Mouse (Mus musculus): Measurements from ENCODE around the gene Crls1. TPM values are rescaled to one million over a fixed set of nuclear protein-coding genes. Genes with fewer than 3 reads are reported as not detected.

Crls1 gene
- 10 to 100 TPM; 24.6 to 28.4 TPM for total RNA-seq (2021)

DNA sequence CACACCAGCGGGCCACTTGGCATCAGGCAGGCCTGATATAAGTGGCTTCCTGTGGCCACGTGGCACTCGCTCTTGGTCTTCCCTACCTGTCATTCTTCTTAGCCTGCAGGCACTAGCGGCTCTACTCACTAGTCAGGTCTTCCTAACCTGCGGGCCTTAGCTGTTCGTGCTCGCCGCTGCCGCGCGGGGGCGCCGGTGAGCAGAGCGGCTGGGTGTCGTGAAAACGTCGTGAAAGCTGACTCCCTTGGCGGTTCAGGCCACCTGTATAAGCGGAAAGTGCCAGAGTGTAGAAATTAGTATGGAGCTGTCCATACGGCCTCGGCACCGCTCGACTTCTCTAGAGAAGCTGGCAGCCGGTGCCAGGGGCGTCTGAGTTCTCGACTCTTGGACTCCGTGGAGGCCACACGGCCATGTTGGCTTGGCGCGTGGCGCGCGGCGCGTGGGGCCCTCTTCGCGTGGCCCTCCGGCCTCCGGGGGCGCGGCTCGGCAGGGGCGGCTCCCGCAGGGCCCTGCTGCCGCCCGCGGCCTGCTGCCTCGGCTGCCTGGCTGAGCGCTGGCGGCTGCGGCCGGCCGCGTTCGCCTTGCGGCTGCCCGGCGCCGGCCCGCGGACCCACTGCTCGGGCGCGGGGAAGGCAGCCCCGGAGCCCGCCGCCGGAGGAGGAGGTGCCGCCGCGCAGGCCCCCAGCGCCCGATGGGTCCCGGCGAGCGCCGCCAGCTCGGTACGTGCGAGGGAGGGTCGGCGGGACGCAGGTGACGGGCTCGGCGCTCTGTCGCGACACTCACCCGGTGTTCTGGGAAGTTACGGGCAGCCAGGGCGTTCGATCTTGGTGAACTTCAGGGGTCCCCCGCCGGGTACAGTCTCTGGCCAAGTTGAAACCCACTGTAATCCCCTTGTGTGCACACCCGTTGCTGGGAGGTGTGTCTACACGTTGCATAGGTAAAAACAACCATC lies at the start of gene Crls1:
Gene Crls1 (plus strand): TSS at position 260 of the 952 bp plus-strand sequence.
- intact Hi-C loops (cut with DNase I), result no loop called here

DNA sequence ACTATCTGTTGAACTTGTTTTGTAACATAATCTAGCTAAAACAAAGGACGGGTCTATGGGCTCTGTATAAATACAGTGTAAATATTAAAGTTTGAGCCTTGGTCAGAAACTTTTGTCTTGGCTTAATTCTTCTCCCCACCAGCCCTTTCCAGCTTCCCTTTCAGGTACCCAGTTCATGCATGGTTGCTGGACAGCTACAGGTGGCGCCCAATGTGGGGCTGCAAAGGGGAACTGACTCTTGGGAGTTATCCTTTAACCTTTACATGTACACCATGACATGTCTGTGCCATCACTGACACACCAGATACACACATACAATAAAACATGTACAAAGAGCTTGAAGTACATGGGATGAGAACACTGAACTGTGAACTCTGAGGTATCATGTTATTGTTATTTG lies 43.5 kb upstream of the Crls1 start:
- intact Hi-C loops (cut with DNase I), result loop anchor here (10.0 kb wide), 1 partner anchor 268 kb away; no protein-coding TSS in a partner anchor
- DNase-seq, result no peak

More for the DNA sequence above, at the start of gene Crls1:
- peak; percentile 91 for DNase-seq

DNA sequence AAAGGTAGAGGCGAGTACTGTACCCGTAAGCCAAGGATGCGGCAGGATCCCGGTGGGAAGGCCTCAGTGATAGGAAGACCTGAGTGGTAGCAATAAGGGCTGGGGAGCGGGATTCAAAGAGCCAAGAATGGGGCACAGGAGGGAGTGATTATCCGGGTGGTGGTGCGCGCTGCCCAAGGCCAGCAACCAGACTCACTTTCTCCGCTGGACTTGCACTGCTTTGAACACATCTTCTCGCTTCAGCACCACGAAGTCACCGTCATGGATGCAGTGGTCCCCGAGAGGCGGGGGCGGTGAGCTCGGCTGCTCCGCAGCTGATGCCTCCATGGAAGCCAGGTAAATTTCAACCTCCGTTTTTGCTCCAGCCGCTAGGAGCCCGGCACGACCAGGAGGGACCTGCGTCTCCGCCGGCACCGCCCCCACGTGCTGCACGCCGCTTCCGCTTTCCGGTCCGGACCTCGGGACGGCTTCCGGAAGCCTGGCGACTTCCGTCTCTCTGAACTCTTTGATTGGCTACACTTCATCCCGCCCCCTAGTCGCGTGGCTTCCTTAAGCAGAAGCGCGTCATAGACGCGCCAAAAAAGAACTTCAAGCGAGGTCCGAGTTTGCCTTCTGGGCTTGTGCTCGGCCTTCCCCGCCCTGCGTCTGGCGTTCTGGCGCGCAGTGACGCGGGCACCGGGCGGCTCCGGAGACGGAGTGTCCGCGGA lies 30.7 kb upstream of the Crls1 start, which contains the start of the genes Trmt6 and Mcm8:
Gene Trmt6 (minus strand): TSS at position 448 of the 707 bp plus-strand sequence.
Gene Mcm8 (plus strand): TSS at position 534 of the 707 bp plus-strand sequence.
- intact Hi-C loops (cut with DNase I), result no loop called here
- peak; percentile 94 for DNase-seq

DNA sequence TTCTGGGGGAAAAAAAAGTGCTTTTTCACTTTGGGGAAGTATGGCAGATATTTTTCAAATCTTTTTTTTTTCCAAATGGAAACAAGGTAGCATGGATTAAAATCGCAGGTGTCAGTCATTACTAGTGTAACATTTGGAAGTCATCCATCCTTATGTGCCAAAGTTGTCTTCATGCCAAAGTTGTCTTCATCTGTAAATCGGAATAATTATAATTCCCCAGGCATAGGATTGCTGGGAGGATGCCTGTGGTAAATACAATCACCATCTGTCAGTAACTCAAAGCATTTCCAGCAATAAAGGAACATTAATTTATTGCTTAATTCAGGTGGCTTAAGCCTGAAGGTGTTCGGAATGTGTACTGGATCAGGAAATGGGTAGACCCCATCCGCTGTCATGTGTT lies 5.4 kb upstream of the Crls1 start:
- intact Hi-C loops (cut with DNase I), result no loop called here
- no peak for DNase-seq

DNA sequence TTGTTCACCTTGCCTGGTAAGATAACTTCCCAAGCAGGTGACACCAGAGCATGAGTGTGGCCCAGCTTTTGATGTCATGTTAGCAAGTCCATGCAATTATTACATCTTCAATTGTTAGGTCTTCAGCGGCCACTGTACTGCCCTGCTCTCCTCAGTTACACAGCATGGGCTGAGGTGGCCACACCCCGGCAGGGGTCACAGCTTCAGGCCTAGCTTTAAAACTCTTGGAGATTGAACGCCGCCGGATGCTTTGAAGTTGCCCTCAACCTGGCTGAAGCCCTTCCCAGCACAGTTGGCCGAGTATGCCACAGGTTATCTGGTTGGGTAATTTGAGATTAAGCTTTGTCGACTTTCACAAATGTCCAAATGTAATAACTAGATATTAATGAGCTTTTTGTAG lies 1.1 kb downstream of the Crls1 start:
- no peak for DNase-seq
- intact Hi-C loops (cut with DNase I), result no loop called here

DNA sequence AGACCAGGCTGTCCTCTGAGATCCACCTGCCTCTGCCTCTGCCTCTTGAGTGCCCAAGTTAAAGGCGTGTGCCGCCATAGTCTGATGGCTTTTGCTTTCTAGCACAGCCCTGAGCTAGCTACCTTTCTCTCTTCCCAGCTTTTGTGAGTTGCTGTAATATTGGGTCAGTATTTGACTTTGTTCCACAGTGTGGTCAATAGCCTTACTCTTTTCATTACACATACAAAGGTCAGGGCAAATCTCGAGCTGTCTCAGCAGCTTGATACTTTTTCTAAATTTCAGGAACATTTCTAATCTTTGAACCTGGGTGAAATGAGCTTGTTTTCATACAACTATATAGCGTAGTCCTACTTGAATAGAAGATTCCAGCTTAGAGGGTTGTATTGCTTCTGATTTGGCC lies 1.9 kb downstream of the Crls1 start:
- DNase-seq, result no peak
- intact Hi-C loops (cut with DNase I), result no loop called here

DNA sequence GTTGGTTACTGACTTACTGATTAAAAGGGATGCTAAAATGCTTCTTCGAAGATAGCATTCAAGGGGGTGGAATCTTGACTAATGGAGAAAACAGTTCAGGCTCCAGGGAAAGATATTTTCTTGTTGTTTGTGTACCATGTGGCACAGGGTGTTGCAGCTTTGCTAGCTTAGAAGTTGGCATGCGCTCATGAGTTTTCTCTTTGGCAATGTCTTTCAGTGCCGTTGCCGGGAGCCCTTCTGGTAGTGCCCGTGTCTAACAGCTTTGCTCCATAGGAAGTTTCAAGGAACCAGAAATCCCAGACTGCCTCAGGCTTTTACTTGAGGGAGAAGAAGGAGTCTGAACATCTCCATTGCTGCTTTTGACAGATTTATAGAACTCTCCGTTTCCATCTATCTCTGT lies 2.7 kb downstream of the Crls1 start:
- DNase-seq, result peak; percentile 11
- intact Hi-C loops (cut with DNase I), result no loop called here

DNA sequence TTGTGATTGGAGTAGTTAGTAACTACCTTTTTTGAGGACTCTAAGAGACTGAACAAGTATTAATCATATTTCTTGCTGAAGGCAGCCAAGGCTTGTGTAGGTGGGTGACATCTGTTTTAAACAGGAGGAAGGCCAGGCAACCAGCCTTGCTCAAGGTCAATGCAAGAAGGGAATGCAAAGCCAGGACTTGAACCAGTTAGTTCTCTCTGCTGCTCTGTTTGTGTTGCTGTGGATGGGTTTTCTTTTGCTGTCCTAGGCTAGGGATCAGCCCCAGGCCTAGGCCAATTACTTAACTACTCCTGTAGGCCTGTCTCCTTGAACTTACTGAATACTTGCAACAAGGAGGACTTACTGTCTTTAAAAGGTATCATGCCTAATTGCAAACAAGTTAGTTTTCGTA lies 6.6 kb downstream of the Crls1 start:
- intact Hi-C loops (cut with DNase I), result no loop called here
- no peak for DNase-seq

DNA sequence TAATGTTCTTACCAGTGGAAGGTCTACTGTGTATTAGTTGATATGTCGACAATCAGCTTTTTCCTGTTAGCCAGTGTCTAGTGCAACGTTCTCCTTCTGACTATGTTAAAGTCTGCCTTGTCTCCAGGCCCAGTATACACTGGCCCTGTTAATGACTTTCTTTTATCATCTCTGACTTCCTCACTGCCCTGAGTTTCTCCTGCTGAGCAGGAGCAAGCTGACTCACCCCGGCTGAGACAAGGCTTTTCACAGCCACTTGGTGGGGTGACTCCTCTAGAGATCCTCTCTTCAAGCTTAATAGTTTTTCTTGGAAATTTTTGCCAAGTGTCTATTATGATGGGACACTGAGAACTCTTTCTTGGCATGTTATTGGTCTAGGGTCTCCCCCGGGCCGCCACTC lies 9.9 kb downstream of the Crls1 start:
- no peak for DNase-seq
- intact Hi-C loops (cut with DNase I), result no loop called here

DNA sequence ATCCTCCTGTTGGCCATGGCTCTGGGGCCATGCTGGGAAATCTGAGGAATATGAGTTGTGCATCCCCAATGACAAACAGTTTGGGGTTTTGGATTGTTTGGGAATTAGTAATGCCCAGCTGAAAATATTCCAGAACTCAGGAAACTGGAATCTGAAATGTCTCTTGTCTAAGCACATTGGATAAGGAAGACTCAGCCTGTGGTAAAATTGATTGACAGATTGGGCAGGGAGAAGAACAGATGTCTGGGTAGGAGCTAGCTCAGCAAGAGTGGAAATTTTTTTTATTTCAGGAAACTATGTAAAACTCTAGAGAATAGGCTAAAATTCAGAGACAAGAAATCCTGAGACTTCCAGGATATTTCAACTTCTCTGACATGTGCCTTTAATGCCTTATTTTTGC lies 14.0 kb downstream of the Crls1 start:
- intact Hi-C loops (cut with DNase I), result no loop called here
- no peak for DNase-seq

DNA sequence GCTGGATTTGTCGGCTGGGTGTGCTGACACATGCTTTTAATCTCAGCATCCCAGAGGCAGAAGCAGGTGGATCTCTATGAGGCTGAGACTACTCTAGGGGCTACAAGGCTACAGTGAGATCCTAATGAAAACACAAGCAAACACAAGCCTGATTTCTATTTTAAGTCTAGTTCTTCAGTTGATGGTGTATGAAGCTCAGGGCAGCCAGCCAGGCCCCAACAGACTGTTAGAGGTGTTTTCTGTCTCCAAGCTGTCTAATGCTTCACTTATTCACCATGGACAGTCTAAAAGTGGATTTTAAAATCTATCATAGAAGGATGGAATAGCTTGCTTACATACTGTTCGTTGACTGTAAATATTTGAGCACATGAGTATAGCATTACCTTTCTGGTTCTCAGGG lies 15.0 kb downstream of the Crls1 start:
- no peak for DNase-seq
- intact Hi-C loops (cut with DNase I), result no loop called here

DNA sequence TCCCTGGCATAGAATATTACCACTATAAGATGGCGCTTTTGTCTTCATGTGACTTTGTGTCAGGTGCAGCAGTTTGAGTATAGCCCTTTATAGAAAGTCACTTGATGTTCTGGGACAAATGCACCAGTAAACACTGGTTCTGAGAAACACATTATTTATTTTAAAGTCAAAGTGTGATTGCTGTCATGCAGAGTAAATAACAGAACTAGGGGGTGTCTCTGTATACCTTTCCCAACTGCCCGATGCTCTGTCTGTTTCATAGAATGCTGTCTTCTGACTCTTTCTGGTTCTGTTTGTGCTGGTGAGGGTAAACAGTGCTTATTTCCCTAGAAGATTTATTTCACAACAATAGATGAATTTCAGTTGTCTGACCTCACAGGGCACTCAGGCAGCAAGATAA lies 16.9 kb downstream of the Crls1 start:
- intact Hi-C loops (cut with DNase I), result no loop called here
- no peak for DNase-seq

DNA sequence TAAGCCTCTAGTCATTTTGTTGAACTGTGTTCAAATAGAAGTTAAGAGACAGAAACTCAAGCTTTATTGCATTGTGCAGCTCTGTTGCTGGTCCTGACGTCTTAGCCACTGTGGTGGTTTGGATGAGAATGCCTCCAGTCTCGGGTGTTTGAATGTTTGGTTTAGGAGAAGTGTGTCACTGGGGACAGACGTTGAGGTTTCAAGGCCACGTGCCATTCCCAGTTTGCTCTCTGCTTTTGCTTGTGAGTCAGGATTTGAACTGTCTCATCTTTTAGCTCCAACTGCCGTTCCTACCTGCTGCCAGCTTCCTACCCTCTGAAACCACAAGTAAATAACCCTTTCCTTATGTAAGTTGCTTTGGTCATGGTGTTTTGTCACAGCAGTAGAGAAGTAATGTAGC lies 21.1 kb downstream of the Crls1 start:
- intact Hi-C loops (cut with DNase I), result no loop called here

DNA sequence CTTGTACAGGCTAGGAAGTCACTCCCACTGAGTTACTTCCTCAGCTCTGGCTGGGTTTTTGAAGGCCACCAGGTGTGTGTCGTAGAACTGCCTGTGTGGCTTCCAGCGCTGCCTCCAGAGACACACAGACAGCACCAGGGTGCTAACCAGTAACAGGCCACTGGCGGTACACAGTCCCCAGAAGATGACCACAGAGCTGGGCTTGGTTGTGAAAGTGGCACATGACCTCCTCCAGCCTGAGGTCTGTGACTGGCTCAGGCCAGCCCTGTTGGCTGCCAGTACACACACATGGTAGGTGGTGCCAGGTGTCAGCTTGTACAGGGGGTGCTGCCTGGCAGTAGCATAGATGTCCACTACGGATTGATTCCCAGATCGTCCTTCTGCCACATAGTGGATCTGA lies 23.2 kb downstream of the Crls1 start:
- DNase-seq, result no peak
- intact Hi-C loops (cut with DNase I), result no loop called here

More for the DNA sequence above, 21.1 kb downstream of the Crls1 start:
- DNase-seq, result no peak

DNA sequence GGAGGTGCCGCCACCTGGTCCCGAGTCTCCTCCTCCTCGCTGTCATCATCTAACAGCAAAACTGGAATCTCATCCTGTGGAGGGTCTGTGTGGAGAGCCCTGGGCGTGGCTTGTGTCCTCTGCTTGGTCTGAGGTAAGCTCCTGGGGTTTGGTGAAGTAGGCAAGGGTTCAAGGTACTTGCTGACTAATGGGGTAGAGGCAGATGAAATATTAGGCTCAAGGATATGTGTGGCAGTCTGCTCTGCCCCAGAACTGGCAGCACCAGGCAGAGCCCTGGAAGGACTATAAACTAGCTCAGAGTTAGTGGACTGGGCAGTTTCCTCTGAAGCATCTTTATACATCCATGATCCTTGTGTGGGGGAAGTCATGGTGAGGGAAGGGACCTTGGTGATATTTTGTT lies 23.8 kb downstream of the Crls1 start:
- no peak for DNase-seq
- intact Hi-C loops (cut with DNase I), result no loop called here

DNA sequence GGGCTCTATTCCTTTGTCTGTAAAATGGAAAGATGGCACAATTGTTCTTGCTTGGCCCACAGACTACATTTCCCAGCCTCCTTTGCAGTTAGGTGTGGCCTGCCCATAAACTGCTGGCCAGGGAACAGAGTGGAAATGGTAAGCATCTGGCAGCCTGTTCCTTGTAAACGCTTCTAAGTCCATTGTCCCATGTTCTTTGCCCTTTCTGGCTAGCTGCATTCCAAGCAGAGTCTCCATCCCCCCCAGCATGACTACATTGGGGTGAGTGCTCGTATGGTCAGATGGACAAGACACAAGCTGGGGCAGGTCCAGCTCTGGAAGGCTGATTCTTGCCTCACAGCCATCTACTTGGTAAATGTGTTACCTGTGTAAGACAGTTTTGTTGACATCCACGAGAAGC lies 25.2 kb downstream of the Crls1 start:
- intact Hi-C loops (cut with DNase I), result no loop called here

DNA sequence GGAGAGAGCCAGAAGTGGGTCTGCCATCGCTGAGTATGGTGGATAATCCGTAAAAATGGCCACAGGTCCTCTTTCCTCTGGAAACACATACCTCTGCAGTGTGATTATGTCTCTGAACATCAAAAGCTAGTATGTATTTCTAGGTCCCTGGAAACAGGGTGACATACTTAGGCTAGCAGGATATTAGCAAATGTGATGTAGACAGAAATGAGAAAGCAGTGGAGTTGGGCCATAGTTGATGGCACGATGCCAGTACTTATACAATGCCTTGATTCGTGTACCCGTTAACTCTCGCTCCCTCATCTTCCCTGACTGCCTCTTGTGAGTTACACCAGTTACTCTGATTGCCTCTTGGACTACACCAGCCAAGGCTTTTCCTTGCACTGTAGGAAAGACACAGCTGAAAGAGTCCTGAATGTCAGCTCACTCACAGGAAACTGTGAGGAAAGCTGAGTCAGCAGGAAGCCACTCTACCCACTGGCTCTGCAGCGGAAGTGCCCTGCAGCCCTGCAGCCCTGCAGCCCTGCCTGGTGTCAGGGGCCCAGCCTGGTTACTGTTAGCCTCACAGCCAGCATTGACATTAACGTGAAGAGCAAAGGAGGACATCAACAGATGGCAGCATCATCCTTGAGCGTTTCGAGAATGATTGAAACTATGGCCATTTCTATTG lies 27.3 kb downstream of the Crls1 start:
- DNase-seq, result no peak
- intact Hi-C loops (cut with DNase I), result no loop called here

More for the DNA sequence above, 25.2 kb downstream of the Crls1 start:
- DNase-seq, result no peak

DNA sequence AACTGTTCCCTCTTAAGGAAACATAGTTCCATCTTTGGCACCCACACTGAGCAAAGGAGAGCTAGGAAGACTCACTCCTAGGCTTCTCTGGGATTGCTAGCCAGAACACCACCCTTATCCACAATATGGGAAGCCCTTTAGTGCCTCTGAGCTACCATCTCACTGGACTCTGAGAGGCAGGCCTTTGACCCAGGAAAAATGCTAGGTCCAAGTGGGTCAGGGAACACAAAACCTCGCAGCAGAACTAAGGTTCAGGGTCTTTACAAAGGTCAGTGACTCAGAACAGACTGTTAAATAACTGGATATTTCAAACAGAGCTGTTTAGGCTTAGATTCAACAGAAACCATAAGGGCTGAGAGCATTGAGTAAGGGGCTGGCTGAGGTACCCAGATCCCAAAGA lies 30.5 kb downstream of the Crls1 start:
- DNase-seq, result no peak

DNA sequence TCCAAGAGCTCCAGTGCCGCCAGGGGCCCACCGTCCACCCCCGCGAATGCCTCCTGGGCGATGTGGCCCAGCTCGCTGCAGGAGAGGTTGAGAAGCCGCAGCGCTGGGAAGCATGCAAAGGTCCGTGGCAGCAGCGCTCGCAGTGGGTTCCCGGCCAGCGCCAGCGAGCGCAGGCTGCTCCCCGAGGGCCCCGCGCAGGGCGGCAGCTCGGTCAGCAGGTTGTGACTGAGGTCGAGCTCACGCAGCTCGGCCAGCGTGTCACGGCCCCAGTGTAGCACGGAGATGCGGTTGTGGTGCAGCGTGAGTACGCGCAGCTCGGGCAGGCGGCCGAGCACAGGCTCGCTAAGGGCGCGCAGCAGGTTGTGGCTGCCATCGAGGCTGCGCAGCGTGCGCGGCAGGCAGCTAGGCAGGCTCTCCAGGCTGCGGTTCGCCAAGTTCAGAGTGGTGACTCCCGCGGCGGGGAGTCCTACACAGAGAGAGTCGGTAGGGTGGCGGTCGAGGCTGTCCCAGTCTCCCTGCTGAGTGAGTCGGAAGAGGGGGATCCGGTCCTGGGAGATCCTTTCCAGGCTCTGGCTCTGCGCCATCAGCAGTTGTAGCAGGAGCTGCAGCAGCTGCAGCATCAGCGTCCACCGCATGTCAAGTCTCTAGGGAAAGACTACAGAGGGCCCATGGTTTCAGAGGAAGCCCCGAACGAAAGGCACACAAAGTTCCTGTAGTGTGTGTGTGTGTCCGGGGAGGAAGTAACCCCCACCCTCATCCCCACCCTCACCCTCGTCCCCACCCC lies 33.0 kb downstream of the Crls1 start:
- peak; percentile 66 for DNase-seq
- intact Hi-C loops (cut with DNase I), result no loop called here

More for the DNA sequence above, 30.5 kb downstream of the Crls1 start:
- intact Hi-C loops (cut with DNase I), result no loop called here
